Mouse (Mus musculus): ENCODE results near the gene Kirrel3.

Gene Kirrel3

GRCm38 (mm10) chr9:34877186-34877585 lies 391.5 kb downstream of the Kirrel3 start:
- no peak for DNase-seq (ENCODE audit: extremely low read depth, insufficient read length, low spot score)

GRCm38 (mm10) chr9:34877799-34878198 lies 392.1 kb downstream of the Kirrel3 start:
- no peak for DNase-seq (ENCODE audit: extremely low read depth, insufficient read length, low spot score)

GRCm38 (mm10) chr9:34881750-34882149 lies 396.1 kb downstream of the Kirrel3 start:
- no peak for DNase-seq (ENCODE audit: extremely low read depth, insufficient read length, low spot score)

- DNase-seq (ENCODE audit: extremely low read depth, insufficient read length, low spot score), result no peak
Measured at GRCm38 (mm10) chr9:34882211-34882610, 396.5 kb downstream of the Kirrel3 start.

- no peak for DNase-seq (ENCODE audit: extremely low read depth, insufficient read length, low spot score)
Measured at GRCm38 (mm10) chr9:34883122-34883521, 397.4 kb downstream of the Kirrel3 start.

- DNase-seq (ENCODE audit: extremely low read depth, insufficient read length, low spot score), result no peak
Measured at GRCm38 (mm10) chr9:34884325-34884724, 398.6 kb downstream of the Kirrel3 start.

- DNase-seq (ENCODE audit: extremely low read depth, insufficient read length, low spot score), result no peak
Measured at GRCm38 (mm10) chr9:34884942-34885341, 399.2 kb downstream of the Kirrel3 start.

- DNase-seq (ENCODE audit: extremely low read depth, insufficient read length, low spot score), result no peak
Measured at GRCm38 (mm10) chr9:34886746-34887145, 401.1 kb downstream of the Kirrel3 start.

GRCm38 (mm10) chr9:34887196-34887595 lies 401.5 kb downstream of the Kirrel3 start:
- no peak for DNase-seq (ENCODE audit: extremely low read depth, insufficient read length, low spot score)

- no peak for DNase-seq (ENCODE audit: extremely low read depth, insufficient read length, low spot score)
Measured at GRCm38 (mm10) chr9:34888298-34888697, 402.6 kb downstream of the Kirrel3 start.

- DNase-seq (ENCODE audit: extremely low read depth, insufficient read length, low spot score), result no peak
Measured at GRCm38 (mm10) chr9:34901216-34901615, 415.5 kb downstream of the Kirrel3 start.

- DNase-seq (ENCODE audit: extremely low read depth, insufficient read length, low spot score), result no peak
Measured at GRCm38 (mm10) chr9:34901888-34902287, 416.2 kb downstream of the Kirrel3 start.

- DNase-seq (ENCODE audit: extremely low read depth, insufficient read length, low spot score), result no peak
Measured at GRCm38 (mm10) chr9:34905164-34905563, 419.5 kb downstream of the Kirrel3 start.

- DNase-seq (ENCODE audit: extremely low read depth, insufficient read length, low spot score), result no peak
Measured at GRCm38 (mm10) chr9:34908040-34908439, 422.3 kb downstream of the Kirrel3 start.

- DNase-seq (ENCODE audit: extremely low read depth, insufficient read length, low spot score), result no peak
Measured at GRCm38 (mm10) chr9:34911838-34912237, 426.1 kb downstream of the Kirrel3 start.

- DNase-seq (ENCODE audit: extremely low read depth, insufficient read length, low spot score), result no peak
Measured at GRCm38 (mm10) chr9:34912273-34912972, 426.7 kb downstream of the Kirrel3 start.

GRCm38 (mm10) chr9:34912996-34913395 lies 427.3 kb downstream of the Kirrel3 start:
- DNase-seq (ENCODE audit: extremely low read depth, insufficient read length, low spot score), result no peak

- no peak for DNase-seq (ENCODE audit: extremely low read depth, insufficient read length, low spot score)
Measured at GRCm38 (mm10) chr9:34918976-34919375, 433.3 kb downstream of the Kirrel3 start.

GRCm38 (mm10) chr9:34920116-34920515 lies 434.4 kb downstream of the Kirrel3 start:
- DNase-seq (ENCODE audit: extremely low read depth, insufficient read length, low spot score), result no peak

GRCm38 (mm10) chr9:34921941-34922340 lies 436.2 kb downstream of the Kirrel3 start:
- peak; percentile 61 for DNase-seq (ENCODE audit: extremely low read depth, insufficient read length, low spot score)

GRCm38 (mm10) chr9:34922716-34923115 lies 437.0 kb downstream of the Kirrel3 start:
- no peak for DNase-seq (ENCODE audit: extremely low read depth, insufficient read length, low spot score)

GRCm38 (mm10) chr9:34923134-34923931 lies 437.6 kb downstream of the Kirrel3 start:
- DNase-seq (ENCODE audit: extremely low read depth, insufficient read length, low spot score), result no peak
